Mouse (Mus musculus): ENCODE data around the gene Cdca7. TPM values are rescaled to one million over a fixed set of nuclear protein-coding genes. Genes with fewer than 3 reads are reported as not detected.

The Cdca7 gene
- 0.38 to 2.7 TPM (median 1.6 TPM) in 3 replicates for total RNA-seq (2017)

GRCm38 (mm10) chr2:72475797-72476485 lies at the start of gene Cdca7:
TSS of gene Cdca7 (plus strand) at chr2:72476159.
- peak; percentile 46; the same call in 1 of the 2 replicates for ATAC-seq (replicated peaks; ENCODE audit: insufficient number of reproducible peaks, low FRiP score, low TSS enrichment, poor library complexity, severe bottlenecking)

DNA sequence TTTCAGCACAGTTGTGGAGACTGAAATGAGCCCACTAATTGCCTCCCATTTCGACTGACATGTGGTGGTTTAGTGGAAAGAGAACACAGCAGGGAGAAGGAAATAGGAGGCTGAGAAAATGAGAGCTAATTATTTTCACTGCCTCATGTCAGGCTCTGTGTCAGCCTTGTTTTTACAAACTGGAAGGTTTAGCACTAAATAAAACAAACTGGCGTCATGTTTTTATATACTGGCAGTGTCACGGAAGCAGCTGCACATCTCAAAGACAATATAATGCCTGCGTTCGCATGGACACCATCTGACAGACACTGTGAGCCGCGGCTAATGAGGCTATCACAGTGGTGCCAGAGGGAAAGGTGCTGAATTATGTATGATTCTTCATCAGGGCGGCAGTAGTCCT lies 49.2 kb upstream of the Cdca7 start:
- ATAC-seq (replicated peaks; ENCODE audit: insufficient number of reproducible peaks, low FRiP score, low TSS enrichment, poor library complexity, severe bottlenecking), result no peak

GRCm38 (mm10) chr2:72427288-72427687 lies 48.7 kb upstream of the Cdca7 start:
- ATAC-seq (replicated peaks; ENCODE audit: insufficient number of reproducible peaks, low FRiP score, low TSS enrichment, poor library complexity, severe bottlenecking), result no peak

DNA sequence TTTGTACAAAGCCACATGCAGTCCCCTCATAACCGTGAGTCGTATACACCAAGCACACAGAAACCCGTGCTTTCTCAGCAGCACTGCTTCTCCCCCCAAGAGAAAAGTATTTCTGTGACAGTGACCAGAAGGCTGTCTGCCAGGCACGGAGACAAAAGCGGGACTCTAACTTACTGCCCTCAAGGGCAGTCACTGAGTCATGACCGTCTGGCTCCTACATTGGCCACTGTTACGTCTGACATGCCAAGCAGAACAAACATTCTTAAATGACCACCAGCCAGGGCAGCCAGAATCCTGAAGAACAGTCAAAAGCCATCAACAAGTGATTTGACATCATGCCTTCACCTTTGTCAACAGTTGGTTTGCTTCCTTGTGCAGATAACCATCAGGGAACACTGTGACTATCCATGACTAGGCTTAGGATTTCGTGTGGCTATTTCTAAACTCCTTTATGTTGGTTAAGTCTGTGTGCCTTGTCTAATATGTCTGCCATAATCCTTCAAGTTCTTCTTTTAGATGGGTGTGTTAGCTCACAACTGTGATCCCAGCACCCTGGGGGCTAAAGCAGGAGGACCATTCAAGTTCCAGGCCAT lies 36.9 kb upstream of the Cdca7 start:
- no peak for ATAC-seq (replicated peaks; ENCODE audit: insufficient number of reproducible peaks, low FRiP score, low TSS enrichment, poor library complexity, severe bottlenecking)

- no peak for ATAC-seq (replicated peaks; ENCODE audit: insufficient number of reproducible peaks, low FRiP score, low TSS enrichment, poor library complexity, severe bottlenecking)
Measured at GRCm38 (mm10) chr2:72441010-72441409, 34.9 kb upstream of the Cdca7 start.

GRCm38 (mm10) chr2:72442825-72443224 lies 33.1 kb upstream of the Cdca7 start:
- ATAC-seq (replicated peaks; ENCODE audit: insufficient number of reproducible peaks, low FRiP score, low TSS enrichment, poor library complexity, severe bottlenecking), result no peak

GRCm38 (mm10) chr2:72443960-72444359 lies 32.0 kb upstream of the Cdca7 start:
- no peak for ATAC-seq (replicated peaks; ENCODE audit: insufficient number of reproducible peaks, low FRiP score, low TSS enrichment, poor library complexity, severe bottlenecking)

GRCm38 (mm10) chr2:72446106-72446505 lies 29.9 kb upstream of the Cdca7 start:
- no peak for ATAC-seq (replicated peaks; ENCODE audit: insufficient number of reproducible peaks, low FRiP score, low TSS enrichment, poor library complexity, severe bottlenecking)

- no peak for ATAC-seq (replicated peaks; ENCODE audit: insufficient number of reproducible peaks, low FRiP score, low TSS enrichment, poor library complexity, severe bottlenecking)
Measured at GRCm38 (mm10) chr2:72446615-72447014, 29.3 kb upstream of the Cdca7 start.

DNA sequence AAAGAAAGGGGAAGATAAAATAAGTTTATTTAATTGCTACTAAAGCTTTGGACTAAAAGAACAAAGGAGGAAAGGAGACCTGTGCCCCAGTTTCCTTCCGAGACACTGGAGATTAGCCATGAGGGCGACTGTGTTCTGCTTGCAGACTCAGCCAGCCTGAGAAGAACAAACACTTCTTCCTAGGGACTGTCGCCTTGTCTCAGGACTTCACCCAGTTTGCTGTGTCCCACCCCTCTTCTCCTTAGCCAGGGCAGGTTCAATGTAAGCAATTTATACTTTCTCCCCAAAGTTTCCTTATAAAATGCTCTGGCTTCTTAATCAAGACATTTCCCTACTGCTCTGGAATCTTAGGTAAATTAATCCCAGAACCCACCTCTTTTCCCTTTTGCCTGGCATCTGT lies 22.4 kb upstream of the Cdca7 start:
- ATAC-seq (replicated peaks; ENCODE audit: insufficient number of reproducible peaks, low FRiP score, low TSS enrichment, poor library complexity, severe bottlenecking), result no peak

- no peak for ATAC-seq (replicated peaks; ENCODE audit: insufficient number of reproducible peaks, low FRiP score, low TSS enrichment, poor library complexity, severe bottlenecking)
Measured at GRCm38 (mm10) chr2:72456189-72456588, 19.8 kb upstream of the Cdca7 start.

GRCm38 (mm10) chr2:72464376-72465014 lies 11.5 kb upstream of the Cdca7 start:
- ATAC-seq (replicated peaks; ENCODE audit: insufficient number of reproducible peaks, low FRiP score, low TSS enrichment, poor library complexity, severe bottlenecking), result no peak

GRCm38 (mm10) chr2:72467604-72468003 lies 8.4 kb upstream of the Cdca7 start:
- no peak for ATAC-seq (replicated peaks; ENCODE audit: insufficient number of reproducible peaks, low FRiP score, low TSS enrichment, poor library complexity, severe bottlenecking)

DNA sequence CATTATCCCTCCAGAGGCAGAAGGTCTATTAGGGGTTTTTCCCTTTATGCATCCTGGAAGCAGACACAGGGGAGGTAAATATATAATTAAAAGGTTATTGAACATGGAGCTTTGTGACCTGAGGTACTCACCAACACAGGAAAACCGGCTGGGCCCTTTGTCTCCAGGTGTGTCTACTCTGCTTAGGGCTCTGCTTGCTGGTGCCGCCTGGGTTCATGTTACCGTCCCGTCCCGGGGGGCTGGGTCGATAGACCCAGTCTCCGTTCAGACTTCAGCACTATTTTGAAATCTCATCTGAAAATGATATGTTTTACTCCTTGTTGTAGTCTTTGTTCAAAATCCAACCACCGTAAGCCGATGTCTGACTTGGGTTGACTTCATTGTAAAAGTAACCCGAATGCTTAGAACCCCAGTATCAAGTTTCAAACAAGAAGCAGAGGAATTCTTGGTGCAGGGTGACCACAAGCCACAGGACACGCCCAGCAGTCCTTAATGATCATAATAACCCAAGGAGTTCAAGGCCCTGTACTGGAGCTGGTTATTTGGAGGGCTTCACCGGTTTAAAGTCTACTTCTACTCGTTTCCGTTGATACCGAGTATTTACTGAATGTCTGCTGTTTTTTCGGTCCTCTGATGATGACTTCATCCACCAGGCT lies 4.4 kb upstream of the Cdca7 start:
- ATAC-seq (replicated peaks; ENCODE audit: insufficient number of reproducible peaks, low FRiP score, low TSS enrichment, poor library complexity, severe bottlenecking), result no peak

DNA sequence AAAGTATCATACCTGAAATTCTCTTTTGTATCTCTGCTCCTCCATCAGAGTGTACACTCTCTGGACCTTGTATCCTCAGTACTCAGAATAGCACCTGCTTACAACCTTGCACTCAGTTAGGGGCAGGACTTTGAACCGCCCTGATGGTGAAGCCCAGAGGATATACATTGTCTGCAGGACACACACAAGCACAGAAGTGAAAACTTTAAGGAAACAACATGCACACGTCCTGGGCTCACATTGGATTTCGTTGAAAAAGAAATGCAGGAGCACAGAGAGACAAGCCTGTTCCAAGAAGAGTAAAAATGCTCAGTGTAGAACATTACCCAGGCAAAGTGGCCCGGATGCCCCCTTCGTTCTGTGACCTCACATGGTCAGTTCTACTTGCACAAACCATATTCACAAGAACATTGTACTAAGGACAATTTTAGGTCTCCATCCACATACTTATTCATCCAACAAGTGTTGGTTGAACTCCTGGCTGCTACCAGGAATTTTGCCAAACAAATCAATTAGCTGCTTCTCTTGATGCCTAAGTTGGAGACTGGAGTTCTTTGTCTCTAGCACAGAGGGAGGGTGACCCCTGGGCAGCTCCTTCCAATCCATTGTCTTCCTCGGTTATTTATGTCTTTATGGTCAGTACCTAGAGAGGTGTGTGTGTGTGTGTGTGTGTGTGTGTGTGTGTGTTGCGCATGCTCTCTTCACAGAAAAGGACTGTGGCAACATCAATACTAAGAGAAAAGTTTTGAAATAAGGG lies 1.2 kb upstream of the Cdca7 start:
- no peak for ATAC-seq (replicated peaks; ENCODE audit: insufficient number of reproducible peaks, low FRiP score, low TSS enrichment, poor library complexity, severe bottlenecking)

GRCm38 (mm10) chr2:72475423-72475796 lies 549 bp upstream of the Cdca7 start:
- no peak for ATAC-seq (replicated peaks; ENCODE audit: insufficient number of reproducible peaks, low FRiP score, low TSS enrichment, poor library complexity, severe bottlenecking)

- peak; percentile 25; the same call in 1 of the 2 replicates for ATAC-seq (replicated peaks; ENCODE audit: insufficient number of reproducible peaks, low FRiP score, low TSS enrichment, poor library complexity, severe bottlenecking)
Measured at GRCm38 (mm10) chr2:72476486-72477211, 690 bp downstream of the Cdca7 start.

- ATAC-seq (replicated peaks; ENCODE audit: insufficient number of reproducible peaks, low FRiP score, low TSS enrichment, poor library complexity, severe bottlenecking), result no peak
Measured at GRCm38 (mm10) chr2:72477221-72477620, 1.3 kb downstream of the Cdca7 start.

Measured in monocyte, adult 5-6 weeks (primary cell).